Mouse (Mus musculus) midbrain, embryonic 15.5 days (tissue): ENCODE data around the gene Tbcb. TPM values are rescaled to one million over a fixed set of nuclear protein-coding genes. Genes with fewer than 3 reads are reported as not detected.
"Not testable (repeated sequence)": the region's sequence is repeated elsewhere in the genome, so short reads cannot be mapped to it uniquely, and the experiment has no call there.

Experiments
- ATAC-seq: fragments of 200-750 bp; cut with Nextera tagmentation; replicated peaks from 2 replicates; pipeline ENCODE4 v1.8.0; 2017; ENCODE audit warnings: moderate TSS enrichment
- H3K27ac ChIP-seq: fragments of 300-500 bp; sonication (generic); 2 replicates; pipeline ENCODE4 v1.5.1; 2015; ENCODE audit warnings: mild to moderate bottlenecking, inconsistent platforms
- H3K27me3 ChIP-seq: fragments of 300-500 bp; sonication (generic); replicated peaks from 2 replicates; pipeline ENCODE4 v1.6.1; 2015; ENCODE audit warnings: inconsistent platforms
- H3K36me3 ChIP-seq: fragments of 300-500 bp; sonication (generic); replicated peaks from 2 replicates; pipeline ENCODE4 v1.6.1; 2015; ENCODE audit warnings: inconsistent platforms
- H3K4me1 ChIP-seq: fragments of 300-500 bp; sonication (generic); 2 replicates; pipeline ENCODE4 v1.6.1; 2015; ENCODE audit warnings: inconsistent platforms
- H3K4me2 ChIP-seq: fragments of 300-500 bp; sonication (generic); 2 replicates; pipeline ENCODE4 v1.6.1; 2015; ENCODE audit warnings: inconsistent platforms, mild to moderate bottlenecking, moderate library complexity
- H3K4me3 ChIP-seq: fragments of 300-500 bp; sonication (generic); 2 replicates; pipeline ENCODE4 v1.5.1; 2015; ENCODE audit warnings: mild to moderate bottlenecking, inconsistent platforms
- H3K9ac ChIP-seq: fragments of 300-500 bp; sonication (generic); 2 replicates; pipeline ENCODE4 v1.6.1; 2015; ENCODE audit warnings: mild to moderate bottlenecking, inconsistent platforms
- H3K9me3 ChIP-seq: fragments of 300-500 bp; sonication (generic); 2 replicates; pipeline ENCODE4 v1.6.1; 2016; ENCODE audit warnings: inconsistent platforms
- WGBS: fragments of 180-500 bp; shearing (Covaris S2); methylation state at CpG from one replicate; pipeline ENCODE4 v1.1.7; 2015; ENCODE audit warnings: mixed read lengths; 5-methylcytosine and 5-hydroxymethylcytosine counted together
- polyA plus RNA-seq: library from polyadenylated mRNA; unstranded; fragments of >200 nt; fragmentation: Nextera tagmentation; extraction: Ambion mirVana; gene quantifications from 2 replicates; pipeline ENCODE4 v1.2.1, GENCODE M21; 2015

Tbcb gene
- polyA plus RNA-seq, 1 experiment from 2014 or later: 429 TPM

DNA sequence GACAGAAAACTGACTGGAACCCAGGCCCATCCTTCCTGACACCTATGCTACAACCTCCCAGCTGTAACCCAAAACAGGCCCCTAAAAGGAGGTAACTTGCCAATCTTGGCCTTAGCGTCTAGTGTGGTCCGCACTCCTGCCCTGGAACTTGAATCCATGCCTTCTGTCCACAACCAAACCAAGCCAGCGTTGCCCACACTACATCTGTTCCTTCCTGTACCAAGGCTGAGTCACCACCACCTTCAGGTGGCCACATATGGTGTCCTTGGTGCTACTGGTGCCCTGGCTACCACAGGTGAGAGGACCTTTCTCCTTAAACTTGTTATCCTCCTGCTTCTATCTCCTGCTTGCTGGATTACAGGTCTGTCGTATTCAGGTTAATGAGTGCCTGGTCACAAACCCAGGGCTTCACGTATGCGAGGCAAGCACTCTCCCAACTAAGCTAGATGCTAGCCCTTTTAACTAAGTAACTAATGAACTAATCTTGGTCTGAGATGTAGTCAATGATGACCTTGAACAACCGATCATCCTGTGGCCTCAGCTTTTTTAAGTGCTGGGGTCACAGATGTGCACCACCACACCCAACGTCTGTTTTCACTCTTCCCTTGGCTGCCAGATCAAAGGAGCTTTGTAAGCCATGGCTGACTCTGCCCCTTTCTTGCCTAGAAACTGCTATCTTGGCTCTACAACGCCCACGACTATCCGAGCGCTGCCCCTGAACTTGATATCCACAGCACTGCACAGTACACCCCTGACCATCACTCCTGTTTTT is 43.5 kb downstream of the Tbcb start:
- Histone ChIP-seq H3K4me2 (no peak overlapping the region), H3K27ac (no peak overlapping the region), H3K36me3 (peaks cover 55% of the 10 kb centered on the region), H3K9me3 (no peaks in the 10 kb centered on the region), H3K4me1 (peaks cover 19% of the 10 kb centered on the region), H3K27me3 (no peaks in the 10 kb centered on the region), H3K9ac (no peak overlapping the region), H3K4me3 (no peak overlapping the region)
- no peak for ATAC-seq
- 92% methylated on average over 12 of the region's 12 CpGs for WGBS

DNA sequence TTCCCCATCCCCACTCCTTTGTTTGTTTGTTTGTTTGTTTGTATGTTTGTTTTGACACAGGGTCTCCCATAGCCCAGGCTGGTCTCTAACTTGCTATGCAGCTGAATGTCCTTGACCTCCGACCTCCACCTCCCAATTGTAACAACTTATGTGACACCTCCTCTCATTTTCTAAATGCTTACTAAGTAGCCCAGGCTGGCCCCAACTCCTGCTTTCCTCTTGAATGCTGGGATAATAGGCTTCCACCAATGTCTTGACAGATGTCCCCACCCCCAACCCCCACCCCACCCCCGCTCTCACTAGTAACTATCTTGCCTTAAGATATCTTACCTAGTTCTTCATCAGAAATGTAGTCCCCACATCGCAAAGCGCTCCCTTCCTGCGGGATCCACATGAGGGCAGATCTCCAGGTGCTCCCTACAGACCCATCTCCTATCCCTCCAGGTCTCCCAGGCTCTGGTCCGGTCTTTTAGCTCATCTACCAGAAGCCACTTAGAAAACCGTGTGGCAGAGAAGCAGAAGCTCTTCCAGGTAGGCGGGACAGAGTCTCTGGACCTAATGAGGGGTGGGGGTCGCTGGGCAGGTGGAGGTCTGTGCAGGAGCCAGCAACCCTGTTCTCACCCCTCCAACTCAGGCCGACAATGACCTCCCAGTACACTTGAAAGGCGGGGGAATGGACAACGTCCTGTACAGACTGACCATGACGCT is 47.3 kb downstream of the Tbcb start:
- 75% methylated on average over 13 of the region's 13 CpGs for WGBS
- ATAC-seq: no peak
- Histone ChIP-seq H3K4me3 (no peak overlapping the region), H3K4me2 (no peak overlapping the region), H3K9ac (no peak overlapping the region), H3K4me1 (peaks cover 7% of the 10 kb centered on the region), H3K27me3 (no peaks in the 10 kb centered on the region), H3K36me3 (peaks cover 40% of the 10 kb centered on the region), H3K27ac (no peak overlapping the region), H3K9me3 (no peaks in the 10 kb centered on the region)

- H3K27ac ChIP-seq: no peak within 1 kb of the TSS
- peak within 1 kb of the TSS; percentile 6; the same call in 1 of the 2 replicates for H3K4me3 ChIP-seq
- H3K9ac ChIP-seq: no peak within 1 kb of the TSS; the same call in 1 of the 2 replicates
- 3% methylated on average over 11 of the region's 11 CpGs for whole genome bisulfite sequencing
- H3K9me3 ChIP-seq: no peaks in the 10 kb centered on the region
- ATAC-seq: peak; percentile 35; the same call in 1 of the 2 replicates
- peak within 1 kb of the TSS; percentile 43 for H3K4me2 ChIP-seq
- H3K4me1 ChIP-seq: peaks cover 7% of the 10 kb centered on the region
- H3K27me3 ChIP-seq: no peaks in the 10 kb centered on the region
- H3K36me3 ChIP-seq: peaks cover 36% of the 10 kb centered on the region
These were observed 48.2 kb downstream of the Tbcb start, which contains the start of gene Cox7a1 for GRCm38 (mm10) chr7:30183879-30184289. Gene Cox7a1, plus strand, starts transcription at chr7:30184144.

GRCm38 (mm10) chr7:30183189-30183588 is 48.9 kb downstream of the Tbcb start:
- H3K4me3 ChIP-seq, H3K27ac ChIP-seq, H3K27me3 ChIP-seq, ATAC-seq, H3K4me1 ChIP-seq, H3K9ac ChIP-seq, H3K9me3 ChIP-seq, H3K4me2 ChIP-seq: not testable (repeated sequence)
- WGBS: 77% methylated on average over 7 of the region's 7 CpGs
- peaks cover 36% of the 10 kb centered on the region for H3K36me3 ChIP-seq

DNA sequence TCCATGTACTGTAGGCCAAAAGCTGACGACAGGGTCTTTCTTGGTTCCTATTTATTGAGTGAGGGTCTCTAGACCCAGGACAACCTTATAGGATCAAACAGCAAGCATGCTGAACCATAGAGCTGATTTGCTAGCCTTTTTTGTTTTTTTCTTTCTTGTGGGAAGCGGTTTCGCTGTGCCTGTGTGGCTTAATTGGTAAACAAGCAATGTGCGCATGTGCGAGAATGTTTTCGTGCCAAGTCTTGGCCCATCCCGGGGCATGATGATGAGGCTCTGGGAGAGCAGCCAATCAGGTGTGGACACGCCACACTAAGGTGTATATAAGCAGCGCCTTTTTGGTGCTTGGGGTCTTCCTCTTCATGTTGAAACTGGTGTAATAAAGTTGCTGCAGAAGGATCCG is 50.1 kb downstream of the Tbcb start:
- not testable (repeated sequence) for H3K9ac ChIP-seq, H3K4me1 ChIP-seq, H3K27me3 ChIP-seq, H3K27ac ChIP-seq, H3K9me3 ChIP-seq, H3K4me2 ChIP-seq, ATAC-seq, H3K4me3 ChIP-seq
- H3K36me3 ChIP-seq: peaks cover 32% of the 10 kb centered on the region
- 93% methylated on average over 10 of the region's 10 CpGs for WGBS

DNA sequence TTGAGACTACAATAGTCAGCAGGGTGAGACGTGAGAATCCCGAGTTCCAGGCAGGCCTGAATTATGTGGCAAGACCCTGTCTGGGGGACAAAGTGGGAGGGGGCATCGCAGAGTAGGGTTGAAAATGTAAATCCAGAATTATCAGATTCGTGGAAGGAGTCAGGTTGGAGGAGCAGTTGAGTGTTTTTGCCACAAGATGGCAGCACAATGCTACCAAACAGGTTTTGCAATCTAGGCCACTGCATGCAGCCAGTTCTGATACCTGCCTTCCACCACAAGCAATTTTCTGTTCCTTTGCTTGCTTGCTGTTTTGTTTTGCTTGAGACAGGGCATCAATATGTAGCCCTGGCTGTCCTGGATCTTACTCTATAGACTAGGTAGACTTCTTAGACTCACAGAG is 50.8 kb downstream of the Tbcb start:
- Histone ChIP-seq H3K4me1 (peaks cover 7% of the 10 kb centered on the region), H3K27ac (no peak overlapping the region), H3K4me3 (no peak overlapping the region), H3K9me3 (no peaks in the 10 kb centered on the region), H3K27me3 (no peaks in the 10 kb centered on the region), H3K9ac (no peak overlapping the region), H3K4me2 (no peak overlapping the region), H3K36me3 (peaks cover 32% of the 10 kb centered on the region)
- 3% methylated on average over 4 of the region's 4 CpGs for WGBS
- ATAC-seq: 0 out of 2 replicates have a peak, but pooled peaks have one; percentile 15

- Histone ChIP-seq H3K9ac (no peak overlapping the region), H3K4me3 (no peak overlapping the region), H3K9me3 (no peaks in the 10 kb centered on the region), H3K36me3 (peaks cover 23% of the 10 kb centered on the region), H3K27me3 (no peaks in the 10 kb centered on the region), H3K4me2 (no peak overlapping the region), H3K27ac (no peak overlapping the region), H3K4me1 (no peaks in the 10 kb centered on the region)
- ATAC-seq: no peak
- WGBS: 86% methylated on average over 11 of the region's 11 CpGs
These were observed 53.8 kb downstream of the Tbcb start for GRCm38 (mm10) chr7:30178256-30178655.

- Histone ChIP-seq H3K4me2 (no peak overlapping the region), H3K4me3 (no peak overlapping the region), H3K27me3 (no peaks in the 10 kb centered on the region), H3K9me3 (no peaks in the 10 kb centered on the region), H3K36me3 (peaks cover 23% of the 10 kb centered on the region), H3K4me1 (no peaks in the 10 kb centered on the region), H3K9ac (no peak overlapping the region), H3K27ac (no peak overlapping the region)
- WGBS: 85% methylated on average over 12 of the region's 12 CpGs
- ATAC-seq: no peak
These were observed 55.6 kb downstream of the Tbcb start for GRCm38 (mm10) chr7:30176474-30176873.

Other genes with a start within 250 kb of the Tbcb start
- gene Zfp568, start 248.3 kb downstream of the Tbcb start, polyA plus RNA-seq: 6.0 and 7.0 TPM in 2 replicates
- 12.0 and 13.7 TPM in 2 replicates for gene Zfp14, start 180.9 kb downstream of the Tbcb start, polyA plus RNA-seq
- gene Zfp82, start 159.4 kb downstream of the Tbcb start, polyA plus RNA-seq: 12.9 and 13.4 TPM in 2 replicates
- gene Gm26920, start 141.9 kb downstream of the Tbcb start, polyA plus RNA-seq: 3.6 and 3.9 TPM in 2 replicates
- 18.9 and 19.8 TPM in 2 replicates for gene Zfp566, start 141.7 kb downstream of the Tbcb start, polyA plus RNA-seq
- 81.9 and 83.5 TPM in 2 replicates for gene Zfp260, start 137.5 kb downstream of the Tbcb start, polyA plus RNA-seq
- 23.4 and 24.9 TPM in 2 replicates for gene Zfp382, start 110.3 kb downstream of the Tbcb start, polyA plus RNA-seq
- 13.7 and 15.4 TPM in 2 replicates for gene Zfp146, start 62.5 kb downstream of the Tbcb start, polyA plus RNA-seq
- gene Cox7a1, start 48.1 kb downstream of the Tbcb start, polyA plus RNA-seq: 6.5 and 6.8 TPM in 2 replicates
- 69.8 and 81.5 TPM in 2 replicates for gene Capns1, start 33.5 kb downstream of the Tbcb start, polyA plus RNA-seq
- 175 and 188 TPM in 2 replicates for gene Polr2i, start 324 bp downstream of the Tbcb start, polyA plus RNA-seq
- gene Ovol3, start 3.5 kb upstream of the Tbcb start, polyA plus RNA-seq: not detected in 2 replicates
- 1.3 and 1.5 TPM in 2 replicates for gene Thap8, start 47.8 kb upstream of the Tbcb start, polyA plus RNA-seq
- 3.6 and 3.8 TPM in 2 replicates for gene Wdr62, start 48.1 kb upstream of the Tbcb start, polyA plus RNA-seq
- gene Clip3, start 59.5 kb upstream of the Tbcb start, polyA plus RNA-seq: 106 and 110 TPM in 2 replicates
- gene Alkbh6, start 76.4 kb upstream of the Tbcb start, polyA plus RNA-seq: 134 and 135 TPM in 2 replicates
- gene Syne4, start 82.5 kb upstream of the Tbcb start, polyA plus RNA-seq: 16.6 and 17.5 TPM in 2 replicates
- gene E130208F15Rik, start 89.5 kb upstream of the Tbcb start, polyA plus RNA-seq: 0.23 and 2.0 TPM in 2 replicates
- 16.7 and 17.1 TPM in 2 replicates for gene Sdhaf1, start 91.6 kb upstream of the Tbcb start, polyA plus RNA-seq
- 16.3 and 17.9 TPM in 2 replicates for gene Lrfn3, start 130.5 kb upstream of the Tbcb start, polyA plus RNA-seq
- 27.8 and 36.6 TPM in 2 replicates for gene Tyrobp, start 181.5 kb upstream of the Tbcb start, polyA plus RNA-seq
- gene Hcst, start 187.6 kb upstream of the Tbcb start, polyA plus RNA-seq: 0.53 and 0.59 TPM in 2 replicates
- 2.4 and 2.8 TPM in 2 replicates for gene Nfkbid, start 189.5 kb upstream of the Tbcb start, polyA plus RNA-seq
- 790 and 817 TPM in 2 replicates for gene Aplp1, start 213.3 kb upstream of the Tbcb start, polyA plus RNA-seq
- gene Kirrel2, start 225.4 kb upstream of the Tbcb start, polyA plus RNA-seq: 1.3 and 2.7 TPM in 2 replicates
- gene Nphs1, start 226.0 kb upstream of the Tbcb start, polyA plus RNA-seq: 0.41 and 0.61 TPM in 2 replicates